Comparison of ENCODE assay signal across 8 mouse cellular contexts in the genomic region with DNA sequence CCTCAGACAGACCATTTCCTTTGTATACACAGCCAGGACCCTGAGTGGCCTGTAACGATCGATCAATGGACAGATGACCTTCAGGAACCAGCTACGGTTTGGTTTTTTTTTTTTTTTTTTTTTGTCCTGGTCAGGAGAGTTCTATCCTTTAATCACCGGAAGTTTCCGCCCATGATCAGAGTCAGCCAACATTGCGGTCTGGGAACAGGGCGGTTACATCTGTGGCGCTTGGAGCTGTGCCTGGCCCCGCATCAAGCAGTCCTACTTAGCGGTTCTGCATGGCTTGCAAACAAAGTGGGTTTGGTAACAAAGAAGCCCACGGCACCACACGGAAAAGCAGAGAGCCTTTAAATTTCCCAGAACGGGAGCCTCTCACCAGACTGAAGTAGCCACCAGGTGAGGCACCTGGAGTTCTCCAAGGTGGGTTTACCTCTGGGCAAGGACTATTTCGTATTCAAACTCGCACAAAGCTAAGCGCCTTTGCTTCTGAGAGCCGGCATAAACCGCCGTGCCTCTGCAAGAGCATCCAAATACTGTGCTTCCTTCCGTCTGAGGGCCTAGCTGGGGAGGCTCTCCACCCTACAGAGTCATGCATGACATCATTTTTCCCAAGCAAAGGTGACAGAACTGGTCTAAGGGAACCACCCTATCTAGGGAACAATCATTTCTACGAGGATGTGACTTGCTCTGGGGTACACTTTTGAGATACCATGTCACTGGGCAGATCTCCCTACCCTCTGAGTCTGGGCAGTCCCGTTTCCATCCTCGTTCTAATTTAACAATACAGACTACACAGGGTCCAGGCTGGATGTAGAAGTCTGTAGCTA. TPM values are rescaled to one million over a fixed set of nuclear protein-coding genes. Genes with fewer than 3 reads are reported as not detected.
DNase-seq lines count a peak whose midpoint lies in the region; ATAC-seq and TF ChIP-seq lines count a peak whose summit lies in the region.

No protein-coding gene starts in this region.

- peaks cover 24% of the 10 kb centered on the region for H3K27me3 ChIP-seq in heart, postnatal 0 days (ENCODE audit: control insufficient read depth, insufficient read depth, low read length)
- H3K27me3 ChIP-seq in limb, embryonic 13.5 days: peaks cover 18% of the 10 kb centered on the region; the same call in 1 of the 2 replicates
- H3K27me3 ChIP-seq in neural tube, embryonic 11.5 days (ENCODE audit: control insufficient read depth, insufficient read depth, low read length): no peaks in the 10 kb centered on the region

- peak; percentile 67 for DNase-seq in embryo, embryonic 10.5 days (ENCODE audit: low spot score)
- no peak for DNase-seq in embryo, embryonic 10 days (ENCODE audit: low spot score)
- peak; percentile 72 to 74 for DNase-seq in cerebellum, postnatal 14 days
- no peak for DNase-seq in heart, postnatal 0 days (ENCODE audit: low spot score)
- DNase-seq in neural tube, embryonic 11.5 days (ENCODE audit: low spot score): peak; percentile 50
- no peak for DNase-seq in thymus, postnatal 14 days
- DNase-seq in adrenal gland, postnatal 10 days: no peak

- H3K4me3 ChIP-seq in heart, postnatal 0 days (ENCODE audit: low read depth, low read length): peak overlapping the region; percentile 44
- H3K4me3 ChIP-seq in limb, embryonic 13.5 days: peak overlapping the region; percentile 37
- H3K4me3 ChIP-seq in neural tube, embryonic 11.5 days (ENCODE audit: low read depth, low read length): peak overlapping the region; percentile 9

- TF ChIP-seq CTCF in heart, postnatal 0 days (IDR thresholded peaks at IDR 0.05; ENCODE audit: low read depth): no peak

- H3K4me1 ChIP-seq in heart, postnatal 0 days (ENCODE audit: control insufficient read depth, insufficient read depth): peaks cover 10% of the 10 kb centered on the region
- H3K4me1 ChIP-seq in limb, embryonic 13.5 days: peaks cover 21% of the 10 kb centered on the region
- H3K4me1 ChIP-seq in neural tube, embryonic 11.5 days (ENCODE audit: control insufficient read depth, insufficient read depth, low read length): peaks cover 10% of the 10 kb centered on the region

- WGBS in heart, postnatal 0 days: 20% methylated on average over 23 of the region's 23 CpGs
- 22% methylated on average over 23 of the region's 23 CpGs for WGBS in limb, embryonic 13.5 days
- WGBS in neural tube, embryonic 11.5 days: 13% methylated on average over 23 of the region's 23 CpGs

- H3K4me2 ChIP-seq in heart, postnatal 0 days (ENCODE audit: low read depth, low read length): peak overlapping the region; percentile 64
- peak overlapping the region; percentile 64 for H3K4me2 ChIP-seq in limb, embryonic 13.5 days (replicated peaks)
- peak overlapping the region; percentile 44 for H3K4me2 ChIP-seq in neural tube, embryonic 11.5 days (ENCODE audit: low read depth)

- H3K27ac ChIP-seq in heart, postnatal 0 days (ENCODE audit: low read depth): peak overlapping the region; percentile 60
- no peak overlapping the region for H3K27ac ChIP-seq in limb, embryonic 13.5 days
- H3K27ac ChIP-seq in neural tube, embryonic 11.5 days (ENCODE audit: low read depth, low read length): peak overlapping the region; percentile 78

- no peak for TF ChIP-seq EP300 in heart, postnatal 0 days (IDR thresholded peaks at IDR 0.05; ENCODE audit: low read depth)

- ATAC-seq in heart, postnatal 0 days (ENCODE audit: insufficient read depth, low read depth): peak; percentile 53
- ATAC-seq in limb, embryonic 13.5 days (ENCODE audit: low FRiP score, low read depth): 0 out of 2 replicates have a peak, but pooled peaks have one; percentile 32
- ATAC-seq in neural tube, embryonic 11.5 days (ENCODE audit: insufficient read depth, low FRiP score, low TSS enrichment): peak; percentile 59

- no peaks in the 10 kb centered on the region for H3K36me3 ChIP-seq in heart, postnatal 0 days (replicated peaks; ENCODE audit: control insufficient read depth, insufficient read depth, low read length)
- H3K36me3 ChIP-seq in limb, embryonic 13.5 days: no peaks in the 10 kb centered on the region
- no peaks in the 10 kb centered on the region for H3K36me3 ChIP-seq in neural tube, embryonic 11.5 days (ENCODE audit: control insufficient read depth, insufficient read depth, low read length)

- H3K9ac ChIP-seq in heart, postnatal 0 days (replicated peaks; ENCODE audit: low read depth, low read length): peak overlapping the region; percentile 37; the same call in 1 of the 2 replicates
- H3K9ac ChIP-seq in limb, embryonic 13.5 days: peak overlapping the region; percentile 59
- H3K9ac ChIP-seq in neural tube, embryonic 11.5 days (ENCODE audit: low read length): peak overlapping the region; percentile 60

- no peaks in the 10 kb centered on the region for H3K9me3 ChIP-seq in heart, postnatal 0 days (replicated peaks; ENCODE audit: control insufficient read depth, low read length)
- H3K9me3 ChIP-seq in limb, embryonic 13.5 days: no peaks in the 10 kb centered on the region
- no peaks in the 10 kb centered on the region for H3K9me3 ChIP-seq in neural tube, embryonic 11.5 days (ENCODE audit: control insufficient read depth, low read length)

RNA-seq across cellular contexts. Expression of a gene that starts 9.8 kb away (rescaled TPM):
- 0.39 and 4.1 TPM in 2 replicates for total RNA-seq in heart, postnatal 0 days (2014; rRNA removed; ENCODE audit: low replicate concordance)
- 0.78 and 0.96 TPM in 2 replicates for polyA plus RNA-seq in heart, postnatal 0 days (2015; fragmentation: Nextera tagmentation; extraction: Ambion mirVana)
- 0.75 and 0.91 TPM in 2 replicates for polyA plus RNA-seq in limb, embryonic 13.5 days (2015; fragmentation: Nextera tagmentation; extraction: Ambion mirVana)
- 11.4 and 12.3 TPM in 2 replicates for polyA plus RNA-seq in neural tube, embryonic 11.5 days (2014; fragmentation: Nextera tagmentation; extraction: Ambion mirVana)
- total RNA-seq in adrenal gland, postnatal 10 days (2021): 1 to 10 TPM; 4.1 to 4.4 TPM

RNA-seq across cellular contexts. Expression of a gene that starts 31.7 kb away (rescaled TPM):
- 41.1 and 71.6 TPM in 2 replicates for total RNA-seq in heart, postnatal 0 days (2014; rRNA removed; ENCODE audit: low replicate concordance)
- polyA plus RNA-seq in heart, postnatal 0 days (2015; fragmentation: Nextera tagmentation; extraction: Ambion mirVana): 57.9 and 65.9 TPM in 2 replicates
- 83.6 and 93.9 TPM in 2 replicates for polyA plus RNA-seq in limb, embryonic 13.5 days (2015; fragmentation: Nextera tagmentation; extraction: Ambion mirVana)
- 121 and 122 TPM in 2 replicates for polyA plus RNA-seq in neural tube, embryonic 11.5 days (2014; fragmentation: Nextera tagmentation; extraction: Ambion mirVana)
- total RNA-seq in adrenal gland, postnatal 10 days (2021): 10 to 100 TPM; 86.6 to 97.6 TPM

RNA-seq across cellular contexts. Expression of a gene that starts 46.0 kb away (rescaled TPM):
- total RNA-seq in heart, postnatal 0 days (2014; rRNA removed; ENCODE audit: low replicate concordance): 68.4 and 74.8 TPM in 2 replicates
- polyA plus RNA-seq in heart, postnatal 0 days (2015; fragmentation: Nextera tagmentation; extraction: Ambion mirVana): 20.4 and 21.1 TPM in 2 replicates
- polyA plus RNA-seq in limb, embryonic 13.5 days (2015; fragmentation: Nextera tagmentation; extraction: Ambion mirVana): 66.1 and 78.1 TPM in 2 replicates
- 50.1 and 56.9 TPM in 2 replicates for polyA plus RNA-seq in neural tube, embryonic 11.5 days (2014; fragmentation: Nextera tagmentation; extraction: Ambion mirVana)
- 100 to 1,000 TPM; 160 to 163 TPM for total RNA-seq in adrenal gland, postnatal 10 days (2021)

Comparison
In these comparisons a context has a peak if more than half of its experiments do, and no peak if none do; other contexts are left out.
1. DNase-seq: peak in embryo, embryonic 10.5 days (single experiment), cerebellum, postnatal 14 days (2 of 2) and neural tube, embryonic 11.5 days (single experiment); none in embryo, embryonic 10 days (single experiment), heart, postnatal 0 days (single experiment), thymus, postnatal 14 days (single experiment) and adrenal gland, postnatal 10 days (single experiment).
2. Peak in every context shown above with its lines, with median percentiles within 50 percentile points of each other: ATAC-seq, H3K4me2 ChIP-seq, H3K4me3 ChIP-seq and H3K9ac ChIP-seq.